Mouse (Mus musculus): ENCODE measurements around the gene Usp4. TPM values are rescaled to one million over a fixed set of nuclear protein-coding genes. Genes with fewer than 3 reads are reported as not detected.
A peak's percentile ranks its signal among the peaks of the same experiment; 100 is the strongest.

Gene Usp4
- total RNA-seq, 2 experiments from 2014 or later: 117 TPM

DNA sequence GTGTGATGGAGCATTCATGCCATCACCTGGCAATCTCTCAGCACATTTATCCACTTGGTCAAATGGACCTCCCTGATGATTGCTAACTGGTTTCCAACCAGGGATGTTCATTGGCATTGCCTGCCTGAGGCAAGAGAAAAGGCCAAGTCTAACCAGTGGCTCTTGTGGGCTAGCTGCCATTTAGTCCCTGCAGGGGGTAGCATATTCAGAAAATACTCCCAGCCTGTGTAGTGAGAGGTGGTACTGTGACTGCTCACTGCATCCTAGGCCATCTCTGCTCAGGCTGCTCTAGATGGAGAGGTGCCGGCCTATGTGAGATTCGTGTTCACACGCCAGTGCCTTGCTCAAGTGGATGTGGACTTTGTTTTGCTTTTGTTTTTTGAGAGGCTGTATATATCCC lies 50.7 kb downstream of the Usp4 start:
- DNase-seq (ENCODE audit: low spot score in 2 of 2): no peak
- intact Hi-C loops (cut with DNase I): no loop called here

DNA sequence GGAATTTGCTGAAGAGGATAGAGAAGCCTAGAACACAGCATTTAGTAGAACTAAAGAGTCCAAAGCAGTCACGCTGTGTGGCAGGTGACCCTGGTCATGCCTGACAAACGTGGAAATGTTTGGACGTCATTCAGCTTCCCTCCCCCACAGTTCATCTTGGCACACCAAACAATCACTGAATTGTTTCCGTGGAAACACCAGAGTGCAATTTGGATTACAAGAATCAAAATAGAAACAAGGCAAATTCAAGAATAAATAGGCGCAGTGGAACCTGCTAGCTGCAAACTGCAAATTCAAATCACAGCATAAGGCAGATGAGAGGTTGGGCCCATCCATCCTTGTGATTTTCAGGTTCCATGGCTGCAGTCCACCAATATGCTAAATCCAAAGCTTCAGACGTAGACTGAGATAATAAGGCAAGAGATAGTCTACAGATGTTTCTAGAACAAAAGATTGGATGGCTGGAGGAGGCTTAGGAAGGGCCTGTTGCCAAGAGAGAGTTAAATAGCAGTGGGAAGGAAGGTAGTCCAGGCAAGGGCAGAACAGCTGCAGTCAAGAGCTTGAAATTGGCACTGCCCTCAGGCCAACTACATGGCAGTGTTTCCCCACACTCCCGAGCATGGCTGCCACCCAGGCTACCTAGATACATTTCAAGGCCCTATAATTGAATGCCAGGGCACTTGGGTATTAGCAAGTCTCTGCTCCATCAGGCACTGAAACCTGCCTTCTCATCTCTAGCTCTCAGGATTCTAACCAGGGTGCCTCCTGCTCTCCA lies 53.7 kb downstream of the Usp4 start:
- intact Hi-C loops (cut with DNase I): loop anchor here (2.0 kb wide), 1 partner anchor 51 kb away; no protein-coding TSS in a partner anchor
- DNase-seq (ENCODE audit: low spot score in 2 of 2): peak; percentile 72 to 81

DNA sequence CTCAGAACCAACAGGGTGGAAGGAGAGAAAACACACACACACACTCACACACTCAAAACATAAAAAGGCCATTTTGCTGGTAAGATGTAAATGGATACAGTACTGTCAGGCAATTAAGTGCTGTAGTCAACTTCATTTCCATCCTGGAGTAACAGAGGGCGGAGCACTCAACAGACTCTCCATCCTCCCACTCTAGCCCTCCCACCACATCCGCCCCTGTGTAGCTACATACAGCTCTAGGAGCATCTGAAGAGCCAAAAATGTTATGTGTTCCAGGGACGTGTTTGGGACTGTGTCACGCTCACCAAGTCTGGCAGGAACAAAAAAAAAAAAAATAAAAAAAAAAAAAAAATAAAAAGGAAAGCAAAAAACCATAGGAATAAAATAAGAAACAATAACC lies 55.4 kb downstream of the Usp4 start:
- intact Hi-C loops (cut with DNase I): loop anchor here (1.0 kb wide), 1 partner anchor 8 kb away; no protein-coding TSS in a partner anchor
- DNase-seq (ENCODE audit: low spot score in 2 of 2): peak; percentile 28 to 89

DNA sequence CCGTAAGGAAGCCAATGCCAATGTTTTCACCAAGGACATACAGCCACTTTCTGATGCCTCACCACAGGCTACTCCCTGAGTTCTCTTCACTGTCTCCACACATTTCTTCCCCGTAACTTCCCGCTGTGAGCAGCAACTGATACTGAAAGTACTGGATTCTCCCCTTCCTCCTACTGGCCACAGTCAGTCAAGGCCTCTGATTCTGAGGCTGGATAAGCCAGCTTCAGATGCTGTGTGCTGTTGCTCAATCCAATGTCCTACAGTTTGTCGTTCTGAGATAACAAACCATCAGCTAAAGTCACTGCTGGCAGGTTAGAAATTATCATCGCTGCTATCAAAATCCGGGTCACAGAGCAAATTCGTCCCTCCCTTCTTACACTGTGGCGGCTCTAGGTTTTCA lies 56.8 kb downstream of the Usp4 start:
- intact Hi-C loops (cut with DNase I): no loop called here
- DNase-seq (ENCODE audit: low spot score in 2 of 2): no peak

DNA sequence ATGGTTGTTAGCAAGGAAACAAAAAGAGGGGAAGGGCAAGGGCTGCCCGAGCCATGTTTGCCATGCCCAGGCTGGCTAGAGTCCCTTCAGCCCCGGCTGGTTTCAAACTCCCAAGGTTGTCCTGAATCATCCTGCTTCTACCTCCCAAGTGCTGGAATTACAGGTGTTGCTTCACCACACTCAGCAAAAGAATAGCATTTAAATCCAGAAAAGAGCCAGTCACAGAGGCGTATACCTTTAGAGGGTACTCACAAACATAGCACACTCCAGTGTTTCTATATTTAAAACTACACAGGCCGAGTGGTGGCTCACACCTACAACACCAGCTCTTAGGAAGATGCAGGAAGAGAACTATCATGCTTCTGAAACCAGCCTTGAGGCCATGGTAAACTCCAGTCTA lies 61.9 kb downstream of the Usp4 start:
- intact Hi-C loops (cut with DNase I): no loop called here
- peak in 1 of 2 experiments; percentile 20 for DNase-seq (ENCODE audit: low spot score in 2 of 2)

DNA sequence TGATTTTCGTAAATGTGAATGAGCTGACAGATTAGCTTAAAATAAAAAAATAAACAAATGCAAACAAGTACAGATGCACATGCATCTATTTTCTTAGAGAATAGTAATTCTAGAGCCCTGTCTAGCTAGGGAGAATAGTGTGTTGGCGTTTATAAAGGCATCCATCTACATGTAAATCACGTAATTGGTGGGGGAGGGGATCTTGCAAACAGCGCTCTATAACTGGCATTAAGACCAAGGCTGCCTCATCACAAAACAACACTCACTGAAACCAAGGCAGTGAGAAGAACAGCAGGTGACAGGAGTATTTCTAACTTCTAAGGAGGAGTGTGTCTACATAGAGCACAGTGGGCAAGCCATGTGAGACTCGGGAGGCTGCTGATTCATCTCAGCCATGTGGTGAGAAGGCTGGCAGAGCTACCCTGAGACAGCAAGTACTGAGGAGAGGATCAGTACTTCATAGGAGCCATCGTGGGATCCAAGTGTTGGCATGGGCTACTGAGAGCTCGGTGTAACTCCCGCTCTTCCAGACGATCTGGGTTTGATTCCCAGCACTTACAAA lies 63.8 kb downstream of the Usp4 start:
- DNase-seq (ENCODE audit: low spot score in 2 of 2): peak; percentile 61 to 95
- intact Hi-C loops (cut with DNase I): loop anchor here (1.0 kb wide), 1 partner anchor 8 kb away; no protein-coding TSS in a partner anchor

DNA sequence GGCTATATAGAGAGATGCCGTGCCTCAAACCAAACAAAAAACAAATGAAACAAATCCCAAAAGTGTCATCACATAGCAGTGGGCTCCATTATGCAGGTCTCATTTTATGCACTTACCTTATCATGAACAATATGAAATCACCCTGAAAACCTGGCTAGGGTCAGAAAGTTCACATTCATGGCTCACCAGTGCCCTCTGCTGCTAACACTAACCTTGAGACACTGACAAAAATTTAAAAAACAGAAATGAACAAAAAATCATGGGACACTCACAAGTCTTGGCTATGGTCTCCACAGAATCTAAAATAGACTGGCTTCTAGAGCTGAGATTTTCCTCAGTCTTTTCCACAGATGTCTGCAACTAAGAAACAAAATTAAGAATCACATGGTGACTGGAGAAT lies 64.6 kb downstream of the Usp4 start:
- intact Hi-C loops (cut with DNase I): no loop called here
- DNase-seq (ENCODE audit: low spot score in 2 of 2): peak; percentile 21 to 30

DNA sequence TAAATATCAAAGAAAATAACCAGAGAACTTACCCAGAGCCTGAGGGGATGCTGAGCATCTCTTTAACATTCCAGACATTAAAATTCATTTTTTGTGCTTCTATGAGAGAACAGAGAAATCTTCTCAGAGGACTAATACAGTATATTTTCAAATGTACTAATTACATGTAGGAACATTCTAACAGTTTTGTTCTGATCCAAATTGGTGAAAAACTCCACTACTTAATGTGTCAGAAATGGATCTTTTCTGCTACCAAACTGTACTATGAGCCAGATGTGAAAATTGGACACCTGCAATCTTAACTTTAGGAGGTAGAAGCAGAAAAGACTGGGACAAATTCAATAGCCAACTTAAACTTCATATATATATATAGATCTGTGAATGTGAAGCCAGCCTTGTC lies 80.7 kb downstream of the Usp4 start, which contains the start of gene Ccdc36:
Gene Ccdc36 (minus strand): TSS at position 101 of the 400 bp plus-strand sequence.
- no peak for DNase-seq (ENCODE audit: low spot score in 2 of 2)
- intact Hi-C loops (cut with DNase I): no loop called here

DNA sequence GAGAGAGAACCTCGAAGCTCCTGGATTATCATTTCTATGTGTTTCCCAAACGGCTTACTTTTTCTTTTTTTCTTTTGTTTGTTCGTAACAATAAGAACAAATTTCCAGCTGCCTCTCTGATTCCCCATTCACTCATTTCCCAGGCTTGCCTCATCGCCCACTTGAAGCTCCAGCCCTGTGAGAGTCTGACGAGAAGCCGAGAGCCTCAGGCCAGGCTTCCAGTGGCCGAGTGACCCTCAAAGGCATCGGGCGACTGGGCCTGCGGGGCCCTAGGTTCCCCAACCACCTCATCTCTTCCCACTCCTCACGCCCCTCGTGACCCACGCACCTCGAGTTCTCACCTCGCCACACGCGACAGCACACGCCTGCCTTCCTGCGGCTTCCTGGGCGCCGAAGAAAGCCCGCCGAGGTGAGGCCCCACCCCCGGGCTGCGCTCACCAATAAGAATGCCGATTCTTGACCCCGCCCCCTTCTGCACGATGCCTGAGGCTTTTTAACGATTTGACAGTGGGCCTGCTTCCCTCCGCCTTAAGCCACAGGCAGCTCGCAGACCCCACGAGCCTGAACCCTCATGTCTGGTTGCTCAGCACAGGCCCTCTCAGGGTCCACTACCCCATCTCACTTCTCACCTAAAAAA lies 83.9 kb downstream of the Usp4 start:
- intact Hi-C loops (cut with DNase I): no loop called here
- DNase-seq (ENCODE audit: low spot score in 2 of 2): no peak

DNA sequence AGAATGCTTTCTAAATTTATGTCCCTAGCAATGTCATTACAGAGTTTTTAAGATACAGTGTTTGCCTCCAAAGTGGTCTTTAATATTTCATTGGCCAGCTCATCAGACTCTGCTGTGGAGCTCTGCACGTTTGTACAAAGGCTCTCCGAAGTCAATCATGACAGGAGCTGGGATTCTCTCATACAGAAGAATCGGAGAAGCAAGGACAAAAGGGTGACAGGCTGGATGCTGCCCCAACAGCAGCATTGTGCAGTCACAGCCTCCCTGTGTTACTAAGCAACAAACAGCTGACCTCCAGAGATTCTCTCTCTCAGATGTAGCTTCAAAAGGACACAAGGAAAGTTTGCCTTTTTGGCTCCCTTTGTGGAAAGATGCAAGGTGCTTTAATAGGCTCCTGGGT lies 88.5 kb downstream of the Usp4 start, which contains the start of gene BC048562:
Gene BC048562 (plus strand): TSS at position 301 of the 400 bp plus-strand sequence.
- DNase-seq (ENCODE audit: low spot score in 2 of 2): no peak
- intact Hi-C loops (cut with DNase I): no loop called here

DNA sequence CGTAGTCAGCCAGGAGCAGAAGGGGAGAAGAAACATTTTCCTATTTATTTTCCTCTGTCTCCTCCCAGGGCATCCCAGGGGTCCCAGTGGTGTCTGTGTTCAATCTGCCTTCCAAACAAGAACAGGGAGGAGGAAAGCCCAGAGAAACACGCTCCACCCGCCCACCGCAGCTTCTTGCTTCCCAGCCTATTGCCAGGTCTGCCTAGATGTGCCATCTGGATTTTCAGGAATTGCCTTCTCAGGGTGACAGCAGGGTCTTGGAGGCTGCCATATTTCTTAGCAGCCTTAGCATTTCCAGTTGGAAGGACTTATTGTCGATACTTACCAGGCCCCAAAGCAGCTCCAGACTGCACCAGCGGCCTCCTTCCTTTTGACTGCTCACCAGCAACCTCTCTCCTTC lies 91.5 kb downstream of the Usp4 start:
- intact Hi-C loops (cut with DNase I): no loop called here
- peak in 1 of 2 experiments; percentile 56 for DNase-seq (ENCODE audit: low spot score in 2 of 2)

DNA sequence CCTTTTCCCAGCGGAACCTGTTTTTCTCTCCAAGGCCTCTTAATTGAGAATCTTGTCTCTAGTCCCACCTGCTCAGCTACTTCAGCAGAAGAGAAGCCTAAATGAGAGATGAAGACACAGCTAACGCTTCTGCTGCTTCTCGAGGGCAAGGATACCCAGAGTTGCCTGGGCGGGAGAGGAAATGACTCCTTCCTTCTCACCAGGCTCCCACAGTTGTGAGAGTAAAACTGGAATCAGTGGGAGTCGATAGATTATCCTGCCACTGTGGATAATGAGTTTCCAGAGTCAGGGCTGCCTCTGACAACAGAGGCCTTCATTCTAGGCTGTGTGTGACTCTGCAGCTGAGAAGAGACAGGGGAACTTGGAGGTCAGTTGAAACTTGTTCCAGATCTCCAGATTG lies 92.8 kb downstream of the Usp4 start:
- peak; percentile 30 to 84 for DNase-seq (ENCODE audit: low spot score in 2 of 2)
- intact Hi-C loops (cut with DNase I): no loop called here

DNA sequence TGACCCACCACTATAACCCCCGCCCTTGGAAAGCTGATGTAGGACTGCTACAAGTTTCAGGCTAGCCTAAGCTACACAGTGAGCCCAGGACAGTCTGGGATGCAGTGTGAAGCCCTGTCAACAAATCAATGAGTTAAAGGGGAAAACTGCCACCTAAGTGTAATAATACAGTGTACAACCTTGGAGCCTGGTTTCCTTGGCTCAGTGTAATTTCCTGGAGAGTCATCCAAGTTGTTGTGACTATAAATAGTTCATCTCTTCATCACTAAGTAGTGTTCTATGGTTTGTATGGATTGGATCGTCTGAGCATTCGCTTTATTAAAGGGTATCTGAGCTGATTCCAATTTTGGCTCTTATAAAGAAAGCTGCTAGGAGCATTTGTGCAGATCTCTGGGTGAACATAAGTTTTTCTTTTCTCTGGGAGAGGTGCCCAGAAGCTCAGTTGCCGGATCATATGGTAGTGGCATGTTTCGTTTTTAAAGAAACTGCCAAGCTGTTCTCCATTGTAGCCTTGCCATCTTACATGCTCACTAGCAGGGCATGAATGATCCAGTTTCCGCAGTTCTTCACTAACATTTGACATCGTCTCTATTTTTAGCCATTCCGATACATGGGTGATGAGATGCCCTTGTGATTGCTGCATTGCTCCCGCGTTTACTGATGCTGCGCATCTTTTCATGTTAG lies 93.7 kb downstream of the Usp4 start:
- intact Hi-C loops (cut with DNase I): no loop called here
- DNase-seq (ENCODE audit: low spot score in 2 of 2): peak; percentile 58 to 91

Other genes starting within 250 kb of the Usp4 start
- 100 to 1,000 TPM; 261 to 275 TPM for gene Bsn, start 157.5 kb upstream of the Usp4 start, total RNA-seq (2021)
- gene Dag1, start 83.9 kb upstream of the Usp4 start, total RNA-seq (2021): 10 to 100 TPM; 94.7 to 97.9 TPM
- gene Nicn1, start 57.4 kb upstream of the Usp4 start, total RNA-seq (2021): 100 to 1,000 TPM; 113 to 121 TPM
- 10 to 100 TPM; 31.1 to 35.0 TPM for gene Amt, start 51.0 kb upstream of the Usp4 start, total RNA-seq (2021)
- 100 to 1,000 TPM; 165 to 175 TPM for gene Rhoa, start 41.7 kb upstream of the Usp4 start, total RNA-seq (2021)
- gene Tcta, start 41.7 kb upstream of the Usp4 start, total RNA-seq (2021): 10 to 100 TPM; 33.2 to 34.6 TPM
- 100 to 1,000 TPM; 104 to 106 TPM for gene Gpx1, start 8.9 kb upstream of the Usp4 start, total RNA-seq (2021)
- 1 to 10 TPM; 2.4 to 3.0 TPM for gene 1700102P08Rik, start 45.0 kb downstream of the Usp4 start, total RNA-seq (2021)
- under 1 TPM; 0.32 TPM for gene Ccdc36, start 80.6 kb downstream of the Usp4 start, total RNA-seq (2021)
- gene BC048562, start 88.6 kb downstream of the Usp4 start, total RNA-seq (2021): not detected
- gene Ccdc71, start 112.7 kb downstream of the Usp4 start, total RNA-seq (2021): 10 to 100 TPM; 40.3 to 42.2 TPM
- 10 to 100 TPM; 30.3 to 36.7 TPM for gene Klhdc8b, start 113.7 kb downstream of the Usp4 start, total RNA-seq (2021)
- 10 to 100 TPM; 30.6 to 31.9 TPM for gene Lamb2, start 131.9 kb downstream of the Usp4 start, total RNA-seq (2021)
- 100 to 1,000 TPM; 143 to 147 TPM for gene Usp19, start 142.7 kb downstream of the Usp4 start, total RNA-seq (2021)
- gene Qars, start 159.9 kb downstream of the Usp4 start, total RNA-seq (2021): 10 to 100 TPM; 75.3 to 84.4 TPM
- gene Qrich1, start 169.0 kb downstream of the Usp4 start, total RNA-seq (2021): 100 to 1,000 TPM; 136 to 141 TPM
- 10 to 100 TPM; 55.3 to 55.4 TPM for gene Impdh2, start 212.4 kb downstream of the Usp4 start, total RNA-seq (2021)
- gene Ndufaf3, start 219.6 kb downstream of the Usp4 start, total RNA-seq (2021): 10 to 100 TPM; 53.1 to 58.2 TPM
- gene Dalrd3, start 222.0 kb downstream of the Usp4 start, total RNA-seq (2021): 10 to 100 TPM; 83.8 to 85.2 TPM
- gene Wdr6, start 230.9 kb downstream of the Usp4 start, total RNA-seq (2021): 100 to 1,000 TPM; 112 to 126 TPM
- gene P4htm, start 249.8 kb downstream of the Usp4 start, total RNA-seq (2021): 10 to 100 TPM; 77.2 to 82.9 TPM

All from left cerebral cortex, postnatal 25 days (tissue).